Mouse (Mus musculus) fibroblast of lung, adult 2 months (primary cell): ENCODE measurements around the gene Srr.

Source experiments
- DNase-seq: peaks from one replicate; pipeline ENCODE4 v3.0.0-alpha.2; 2011; ENCODE audit warnings: low read depth

Srr gene

GRCm38 (mm10) chr11:74925577-74926387 lies at the start of gene Srr, which contains the start of gene Smg6:
TSS of gene Srr (minus strand) at chr11:74925948.
TSS of gene Smg6 (plus strand) at chr11:74925823.
- DNase-seq: peak; percentile 86

GRCm38 (mm10) chr11:74974615-74975014 lies 48.9 kb upstream of the Srr start:
- no peak for DNase-seq

GRCm38 (mm10) chr11:74973290-74974157 lies 47.8 kb upstream of the Srr start:
- no peak for DNase-seq

- no peak for DNase-seq
Measured at GRCm38 (mm10) chr11:74965516-74965915, 39.8 kb upstream of the Srr start.

- DNase-seq: no peak
Measured at GRCm38 (mm10) chr11:74962846-74963407, 37.2 kb upstream of the Srr start.

GRCm38 (mm10) chr11:74961953-74962352 lies 36.2 kb upstream of the Srr start:
- no peak for DNase-seq

- DNase-seq: no peak
Measured at GRCm38 (mm10) chr11:74960031-74960551, 34.3 kb upstream of the Srr start.

- no peak for DNase-seq
Measured at GRCm38 (mm10) chr11:74959501-74959900, 33.8 kb upstream of the Srr start.

- DNase-seq: no peak
Measured at GRCm38 (mm10) chr11:74957600-74957999, 31.9 kb upstream of the Srr start.

- no peak for DNase-seq
Measured at GRCm38 (mm10) chr11:74956006-74956405, 30.3 kb upstream of the Srr start.

- DNase-seq: no peak
Measured at GRCm38 (mm10) chr11:74954901-74955300, 29.2 kb upstream of the Srr start.

GRCm38 (mm10) chr11:74946348-74946747 lies 20.6 kb upstream of the Srr start:
- no peak for DNase-seq

- no peak for DNase-seq
Measured at GRCm38 (mm10) chr11:74930391-74930790, 4.6 kb upstream of the Srr start.

GRCm38 (mm10) chr11:74929111-74929510 lies 3.4 kb upstream of the Srr start:
- no peak for DNase-seq

- DNase-seq: no peak
Measured at GRCm38 (mm10) chr11:74927236-74927725, 1.5 kb upstream of the Srr start.

GRCm38 (mm10) chr11:74926388-74927005 lies 749 bp upstream of the Srr start:
- DNase-seq: peak; percentile 40

- DNase-seq: no peak
Measured at GRCm38 (mm10) chr11:74924149-74924548, 1.6 kb downstream of the Srr start.

- no peak for DNase-seq
Measured at GRCm38 (mm10) chr11:74919249-74919648, 6.5 kb downstream of the Srr start.

GRCm38 (mm10) chr11:74912492-74912891 lies 13.3 kb downstream of the Srr start:
- no peak for DNase-seq

GRCm38 (mm10) chr11:74909978-74910377 lies 15.8 kb downstream of the Srr start:
- no peak for DNase-seq

- no peak for DNase-seq
Measured at GRCm38 (mm10) chr11:74908618-74909399, 16.9 kb downstream of the Srr start.
